Mouse (Mus musculus) C2C12 (cell line): ENCODE measurements around the gene Vdr. TPM values are rescaled to one million over a fixed set of nuclear protein-coding genes. Genes with fewer than 3 reads are reported as not detected.

Experiments used
- H3K27me3 ChIP-seq: one replicate; pipeline ENCODE4 v1.6.1; 2011; ENCODE audit not compliant: control insufficient read depth, insufficient read depth, insufficient read length
- H3K36me3 ChIP-seq: one replicate; pipeline ENCODE4 v1.6.1; 2011; ENCODE audit not compliant: control insufficient read depth, insufficient read depth
- H3K4me3 ChIP-seq: one replicate; pipeline ENCODE4 v1.5.1; 2011; ENCODE audit warnings: mild to moderate bottlenecking, control low read depth; ENCODE audit not compliant: poor library complexity, insufficient read depth, severe bottlenecking
- H3K79me2 ChIP-seq: one replicate; pipeline ENCODE4 v1.6.1; 2011; ENCODE audit not compliant: control insufficient read depth, insufficient read depth
- H3K79me3 ChIP-seq: one replicate; pipeline ENCODE4 v1.6.1; 2011; ENCODE audit warnings: low read depth, control low read depth
- H3ac ChIP-seq: one replicate; pipeline ENCODE3; 2011; ENCODE audit warnings: low read depth; ENCODE audit not compliant: control insufficient read depth, insufficient read length
- CEBPB ChIP-seq: IDR thresholded peaks from one replicate; pipeline ENCODE4 v1.6.1; 2011; ENCODE audit warnings: low read depth, mild to moderate bottlenecking, control low read depth, moderate library complexity
- CTCF ChIP-seq: IDR thresholded peaks from one replicate; pipeline ENCODE4 v1.5.1; 2011; ENCODE audit not compliant: control insufficient read depth, insufficient read depth, insufficient read length
- FOSL1 ChIP-seq: IDR thresholded peaks from one replicate; pipeline ENCODE4 v1.8.0; 2011; ENCODE audit warnings: mild to moderate bottlenecking, low read length; ENCODE audit not compliant: poor library complexity, insufficient read depth, severe bottlenecking
- MAX ChIP-seq: IDR thresholded peaks from one replicate; pipeline ENCODE4 v1.6.1; 2011; ENCODE audit warnings: mild to moderate bottlenecking, control low read depth
- MYOD1 ChIP-seq: IDR thresholded peaks from one replicate; pipeline ENCODE4 v1.6.1; 2011; ENCODE audit warnings: low read depth; ENCODE audit not compliant: control insufficient read depth, insufficient read length
- MYOG ChIP-seq: IDR thresholded peaks from one replicate; pipeline ENCODE4 v1.6.1; 2011; ENCODE audit not compliant: control insufficient read depth, insufficient read length; ENCODE audit errors: extremely low read depth
- USF1 ChIP-seq: IDR thresholded peaks from one replicate; pipeline ENCODE4 v1.6.1; 2011; ENCODE audit warnings: low read depth, mild to moderate bottlenecking, control low read depth, moderate library complexity
- polyA plus RNA-seq: library from polyadenylated mRNA; unstranded; fragments of >200 nt; fragmentation: generic; extraction: Trizol; gene quantifications from one replicate; pipeline ENCODE4 v1.2.1, GENCODE M21; 2012; ENCODE audit warnings: missing spikeins

The Vdr gene
- polyA plus RNA-seq, 1 experiment = 3.0 TPM

DNA sequence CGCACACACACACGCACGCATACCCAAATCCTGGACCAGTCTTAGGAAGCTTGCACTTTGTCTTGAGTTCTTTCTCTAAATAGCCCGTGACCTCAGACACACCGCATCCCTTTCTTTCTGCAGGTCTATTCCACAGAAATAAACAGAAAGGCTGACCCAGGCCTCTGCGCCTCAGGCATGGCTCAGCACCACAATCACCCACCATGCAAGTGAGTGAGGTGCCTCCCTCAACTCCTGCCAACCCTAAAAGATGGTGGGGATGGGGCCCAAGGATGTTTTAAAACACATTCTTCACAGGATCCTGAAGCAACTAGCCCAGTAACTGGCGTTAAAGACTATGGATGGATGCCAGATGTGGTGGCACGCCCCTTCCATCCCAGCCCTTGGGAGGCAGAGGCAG, 83.0 kb downstream of the Vdr start:
- Histone ChIP-seq H3K4me3 (no peak overlapping the region), H3K79me3 (peaks cover 78% of the 10 kb centered on the region), H3K36me3 (peaks cover 42% of the 10 kb centered on the region), H3K27me3 (no peaks in the 10 kb centered on the region), H3K79me2 (peaks cover 96% of the 10 kb centered on the region), H3ac (no peak overlapping the region)
- no peak for TF ChIP-seq CTCF
- no peak for TF ChIP-seq CEBPB

DNA sequence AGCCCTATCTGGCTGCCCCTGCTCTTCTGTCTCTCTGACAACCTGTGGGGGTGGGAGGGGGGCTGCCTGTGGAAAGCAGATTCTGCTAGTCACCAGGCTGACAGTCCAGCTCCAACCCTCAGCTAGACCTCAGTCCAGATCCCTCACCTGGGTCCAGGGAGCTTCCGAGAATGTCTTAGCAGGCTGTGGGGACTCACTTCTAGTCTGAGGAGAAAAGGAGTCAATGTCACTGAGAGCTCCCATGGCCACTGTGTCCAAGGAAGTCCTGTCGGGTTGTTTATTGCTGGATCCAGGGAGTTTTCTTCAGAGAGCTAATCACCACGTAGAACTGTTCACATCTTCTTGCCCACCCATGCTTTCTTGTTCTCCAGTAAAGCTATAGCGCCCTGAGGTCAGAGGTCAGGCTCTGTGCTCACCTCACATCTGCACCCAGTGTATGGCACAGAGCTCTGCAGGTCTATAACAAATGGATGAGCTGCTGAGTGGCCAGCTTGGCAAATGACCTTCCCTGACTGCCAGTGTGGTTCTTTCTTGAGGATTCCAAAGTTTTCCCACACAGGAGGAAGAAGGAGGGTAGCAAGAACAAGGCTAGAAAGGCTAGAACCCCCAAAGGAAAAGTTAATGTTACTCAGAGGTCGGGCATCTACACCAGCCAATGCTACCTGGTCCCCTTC, 83.7 kb downstream of the Vdr start:
- TF ChIP-seq FOSL1 = no peak
- no peak for TF ChIP-seq CEBPB
- H3K79me3 ChIP-seq = peaks cover 84% of the 10 kb centered on the region
- H3K79me2 ChIP-seq = peaks cover 100% of the 10 kb centered on the region
- no peak overlapping the region for H3K4me3 ChIP-seq
- no peaks in the 10 kb centered on the region for H3K27me3 ChIP-seq
- no peak overlapping the region for H3ac ChIP-seq
- H3K36me3 ChIP-seq = peaks cover 47% of the 10 kb centered on the region

DNA sequence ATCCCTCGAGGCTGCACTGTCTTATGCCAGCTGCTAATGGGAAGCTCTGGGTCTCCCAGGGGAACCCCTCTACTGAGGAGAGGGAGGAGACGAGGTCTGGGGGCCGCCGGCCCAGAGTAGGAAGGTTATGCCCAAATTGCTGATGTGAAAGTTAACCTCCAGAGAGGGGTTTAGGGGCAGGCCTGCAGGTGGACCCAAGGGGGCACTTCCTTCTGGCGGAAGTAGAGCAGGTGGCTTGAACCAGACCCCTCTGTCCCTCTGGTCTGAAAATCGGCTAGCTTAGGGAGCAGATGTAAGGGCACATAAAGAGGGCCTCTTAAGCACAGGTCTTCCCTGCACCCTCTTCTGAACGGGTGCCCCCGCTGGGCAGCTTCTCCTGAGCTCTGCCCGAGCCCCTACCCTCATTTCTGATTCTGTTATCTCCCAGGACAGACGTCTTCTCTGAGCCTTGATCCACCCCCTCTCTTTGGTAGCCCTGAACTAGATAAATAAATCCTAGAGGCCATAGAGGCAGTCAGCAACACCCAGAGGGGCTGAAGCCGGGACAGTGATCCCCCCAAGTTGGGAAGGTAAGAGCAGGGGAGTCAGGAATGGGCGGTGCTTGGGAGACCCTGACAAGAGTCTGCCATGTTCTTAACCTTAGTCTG, 84.4 kb downstream of the Vdr start:
- TF ChIP-seq MAX = no peak
- TF ChIP-seq CTCF = no peak
- TF ChIP-seq FOSL1 = no peak
- no peak for TF ChIP-seq USF1
- no peak for TF ChIP-seq CEBPB
- no peak for TF ChIP-seq MYOD1
- no peak for TF ChIP-seq MYOG
- Histone ChIP-seq H3K79me3 (peaks cover 89% of the 10 kb centered on the region), H3K4me3 (no peak overlapping the region), H3K79me2 (peaks cover 100% of the 10 kb centered on the region), H3ac (peak overlapping the region; percentile 46), H3K36me3 (peaks cover 53% of the 10 kb centered on the region), H3K27me3 (no peaks in the 10 kb centered on the region)

DNA sequence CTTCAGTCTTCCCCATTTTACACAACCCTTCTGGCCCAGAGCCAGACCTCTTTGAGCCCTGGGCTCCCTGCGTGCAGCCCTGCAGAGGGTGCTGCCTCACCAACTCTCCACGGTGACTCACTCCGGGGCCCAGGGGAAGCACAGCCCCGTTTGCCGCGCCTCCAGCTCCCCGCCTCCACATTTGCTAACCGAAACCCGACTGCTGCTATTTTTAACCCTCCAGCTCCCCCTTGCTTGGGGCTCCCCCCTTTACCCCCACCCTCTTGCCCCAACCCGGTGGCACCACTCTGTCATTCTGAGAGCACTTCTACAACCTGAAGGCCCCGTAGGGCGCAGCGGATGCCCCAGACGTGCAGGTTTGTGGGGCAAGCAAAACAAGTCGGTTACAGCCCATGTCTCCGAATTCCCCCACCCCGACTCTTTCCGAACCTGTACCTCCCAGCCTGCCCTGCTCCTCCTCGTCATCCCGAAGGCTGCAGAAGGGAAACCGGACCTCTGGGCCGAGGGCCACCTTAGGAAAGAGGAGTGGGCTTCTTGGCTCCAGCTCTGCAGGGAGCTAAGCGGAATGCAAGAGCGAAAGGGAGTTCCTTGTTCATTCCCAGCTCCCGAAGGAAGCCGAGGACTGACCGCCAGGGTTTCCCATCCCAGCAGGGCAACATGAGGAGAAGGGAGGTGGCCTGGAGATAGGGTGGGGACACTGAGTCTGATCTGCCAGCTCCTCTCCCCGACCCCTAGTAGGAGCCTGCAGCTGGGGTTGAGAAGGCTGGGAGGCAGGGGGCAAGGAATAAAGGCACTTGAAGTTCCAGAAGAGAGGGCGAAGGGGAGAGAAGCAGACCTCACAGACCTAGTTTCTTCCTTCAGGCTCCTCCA, 85.1 kb downstream of the Vdr start:
- Histone ChIP-seq H3K79me3 (peaks cover 91% of the 10 kb centered on the region), H3K79me2 (peaks cover 100% of the 10 kb centered on the region), H3K36me3 (peaks cover 60% of the 10 kb centered on the region), H3K4me3 (peak overlapping the region; percentile 18), H3ac (peak overlapping the region; percentile 46), H3K27me3 (no peaks in the 10 kb centered on the region)
- TF ChIP-seq CEBPB (peak; percentile 39), USF1 (no peak), MYOG (no peak), CTCF (peak; percentile 66), MAX (peak; percentile 72), FOSL1 (peak; percentile 46), MYOD1 (no peak)

DNA sequence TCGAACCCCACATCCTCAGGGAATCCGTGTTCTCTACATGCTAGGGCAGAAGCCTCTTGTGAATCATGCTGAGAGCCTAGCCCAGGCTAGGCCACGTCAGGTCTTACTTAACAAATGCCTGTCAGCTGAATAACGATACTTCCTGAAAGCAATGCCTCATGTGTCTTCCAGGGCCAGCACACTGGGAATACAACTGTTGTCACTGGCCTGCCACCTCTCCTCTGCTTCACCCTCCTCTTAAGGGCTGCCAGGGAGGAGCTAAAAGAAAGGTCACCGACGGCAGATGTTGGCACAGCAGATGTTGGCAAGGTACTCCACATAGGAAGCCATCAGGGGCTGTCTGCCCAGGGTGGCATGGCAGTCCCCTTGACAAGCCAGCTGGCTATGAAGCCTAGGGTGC, 86.4 kb downstream of the Vdr start:
- Histone ChIP-seq H3K4me3 (no peak overlapping the region), H3K36me3 (peaks cover 57% of the 10 kb centered on the region), H3K27me3 (no peaks in the 10 kb centered on the region), H3ac (no peak overlapping the region), H3K79me2 (peaks cover 100% of the 10 kb centered on the region), H3K79me3 (peaks cover 91% of the 10 kb centered on the region)
- TF ChIP-seq CEBPB (no peak), CTCF (no peak), MYOD1 (no peak)

DNA sequence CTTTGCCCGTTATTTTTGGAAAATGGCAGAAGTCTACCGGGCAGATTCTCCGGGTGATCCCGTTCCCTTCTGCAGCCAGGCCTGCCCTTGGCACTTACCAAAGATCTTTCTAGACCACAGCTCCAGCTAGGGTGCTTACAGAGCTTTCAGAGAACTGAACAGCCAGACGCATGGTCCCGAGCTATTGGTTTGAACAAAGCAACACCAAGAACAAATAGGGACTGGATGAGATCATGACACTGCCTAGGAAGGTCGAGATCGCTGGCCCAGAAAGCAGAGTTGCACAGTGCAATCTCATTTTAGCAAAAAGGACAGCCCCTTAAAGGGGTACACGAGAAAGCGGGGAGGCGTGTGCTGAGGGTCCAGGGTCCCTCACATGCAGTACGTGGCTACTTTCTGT, 87.0 kb downstream of the Vdr start:
- Histone ChIP-seq H3ac (no peak overlapping the region), H3K27me3 (no peaks in the 10 kb centered on the region), H3K79me3 (peaks cover 91% of the 10 kb centered on the region), H3K79me2 (peaks cover 100% of the 10 kb centered on the region), H3K36me3 (peaks cover 63% of the 10 kb centered on the region), H3K4me3 (no peak overlapping the region)
- no peak for TF ChIP-seq MYOG
- no peak for TF ChIP-seq CTCF
- no peak for TF ChIP-seq CEBPB
- no peak for TF ChIP-seq MYOD1
- TF ChIP-seq MAX = no peak
- no peak for TF ChIP-seq FOSL1
- no peak for TF ChIP-seq USF1
